Mouse (Mus musculus): ENCODE measurements at regions not wholly inside any gene's neighbourhood (a gene's known extent, or its start where the extent isn't known, plus 50 kb on each side); places are given as distances from the start of the nearest gene placed in this dataset.
A peak's percentile ranks its signal among the peaks of the same experiment; 100 is the strongest.

DNA sequence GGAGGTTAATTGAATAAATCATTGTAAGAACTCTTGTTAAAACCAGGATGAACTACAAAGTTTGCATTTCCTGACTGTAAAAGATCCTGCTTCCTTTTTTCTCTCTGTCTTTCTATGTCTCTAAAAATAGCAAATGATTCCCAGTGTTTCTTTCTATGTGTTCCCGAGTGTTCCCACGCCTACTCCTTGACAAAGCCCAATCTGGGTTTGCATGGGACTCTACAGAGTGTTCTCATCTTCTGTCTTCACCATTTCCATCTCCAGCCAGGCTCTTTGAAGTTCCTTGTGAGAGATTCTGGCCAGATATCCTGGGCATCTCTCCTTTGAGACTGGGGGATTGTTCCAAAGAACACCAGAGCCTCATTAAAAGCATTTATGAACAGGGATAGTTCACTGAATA lies 285.0 kb downstream of the Insig2 start:
- no peak for DNase-seq (ENCODE audit: low spot score in 2 of 2)

DNA sequence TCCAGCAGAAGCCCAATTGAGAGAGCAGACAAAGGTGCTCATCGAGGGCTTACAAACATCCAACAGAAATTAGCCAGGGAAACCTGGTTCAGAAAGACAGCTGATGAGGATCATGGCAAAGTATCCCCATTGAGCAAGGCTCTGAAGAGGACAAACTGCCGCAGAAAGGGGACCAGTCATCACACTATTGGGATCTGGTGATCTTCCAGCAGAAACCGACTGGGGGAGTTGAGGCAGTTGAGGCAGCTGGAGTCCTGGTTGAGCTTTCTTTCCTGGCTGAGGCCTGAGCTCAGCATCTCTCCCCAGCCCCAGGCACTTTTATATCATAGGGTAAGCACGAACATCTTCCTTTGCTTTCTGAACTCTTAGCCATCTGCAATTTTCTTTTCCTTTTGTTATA lies 282.7 kb downstream of the Insig2 start:
- no peak for DNase-seq (ENCODE audit: low spot score in 2 of 2)

DNA sequence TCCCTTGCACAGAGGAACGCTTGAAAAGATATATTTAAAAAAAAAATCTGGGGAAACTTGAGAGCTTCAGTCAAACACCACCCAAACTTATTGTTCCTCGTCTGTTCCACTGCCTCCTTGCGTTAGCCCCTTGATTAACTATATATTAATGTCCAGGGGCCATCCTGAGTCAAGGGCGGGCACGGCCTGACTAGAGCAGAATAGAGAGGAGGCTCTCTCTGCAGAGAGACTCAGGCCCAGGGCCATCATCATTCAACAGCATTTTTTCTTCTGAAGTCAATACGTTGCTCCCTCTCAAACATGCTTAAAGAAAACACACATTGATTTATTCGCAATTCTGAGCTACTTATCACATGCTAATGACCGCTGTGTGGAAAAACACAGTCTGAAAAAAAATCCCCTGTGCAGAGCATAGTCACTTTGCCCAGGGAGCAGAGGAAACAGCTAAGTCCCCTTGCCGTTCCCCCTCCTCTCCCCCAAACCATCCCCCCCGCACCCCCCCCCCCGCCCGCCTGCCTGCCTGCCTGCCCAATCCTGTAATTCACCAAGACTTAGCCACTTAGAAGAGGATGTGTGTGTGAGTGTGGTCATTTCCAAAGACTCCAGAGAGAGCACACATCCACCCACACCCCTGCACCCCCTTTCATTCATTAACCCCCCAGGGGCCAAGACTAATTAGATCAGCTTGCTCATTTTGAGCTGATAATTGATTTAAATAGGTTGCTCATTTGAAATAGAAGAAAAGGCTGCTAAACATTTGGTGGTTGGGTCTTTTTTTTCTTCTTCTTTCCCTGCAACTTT lies 281.5 kb downstream of the Insig2 start:
- no peak for DNase-seq (ENCODE audit: low spot score in 2 of 2)

DNA sequence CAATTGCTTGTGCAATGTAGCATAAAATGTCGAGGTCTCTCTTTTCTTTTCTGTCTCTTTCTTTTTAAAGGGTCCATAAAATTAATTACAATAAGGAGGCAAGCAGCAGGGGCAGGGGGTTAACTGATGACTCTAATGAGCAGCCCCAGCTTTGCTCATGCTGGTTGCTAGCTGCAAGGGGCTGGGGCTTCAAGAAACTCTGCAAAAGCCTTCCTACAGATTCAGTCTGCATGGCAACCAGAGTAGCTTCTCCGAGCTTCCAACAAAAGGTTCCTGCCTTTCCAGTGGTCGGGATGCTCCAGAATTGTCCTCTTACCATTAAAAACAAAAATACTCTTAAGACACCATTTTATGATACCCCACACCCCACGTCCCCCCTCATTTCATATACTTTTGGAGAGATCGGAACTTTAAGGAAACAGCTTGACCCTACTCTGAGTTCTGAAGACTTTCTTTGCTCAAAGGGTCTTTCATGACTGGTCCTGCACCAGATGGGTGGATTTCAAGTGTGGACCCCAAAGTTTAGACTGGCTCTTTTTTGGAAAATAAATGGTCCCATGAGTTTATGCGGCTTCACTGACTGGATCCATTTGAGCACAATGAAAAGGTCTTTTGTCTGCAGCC lies 280.8 kb downstream of the Insig2 start:
- no peak for DNase-seq (ENCODE audit: low spot score in 2 of 2)

DNA sequence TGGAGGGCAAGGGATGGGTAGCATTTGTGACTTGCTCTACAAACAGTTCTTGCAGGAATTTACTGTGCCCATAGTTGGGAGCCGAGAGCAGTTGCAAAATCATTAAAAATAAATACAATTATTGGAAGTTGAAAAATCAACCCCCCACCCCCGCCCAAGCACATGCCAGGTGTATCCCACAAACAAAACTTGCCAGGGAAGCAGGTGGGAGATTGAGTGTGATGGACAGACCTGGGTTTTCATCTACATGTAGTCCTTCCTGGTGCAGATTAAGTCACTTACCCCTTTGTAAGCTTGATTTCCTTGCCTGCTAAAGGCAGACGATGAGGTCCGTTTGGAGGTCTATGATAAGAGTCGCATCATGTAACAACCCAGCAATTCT lies 280.3 kb downstream of the Insig2 start:
- no peak for DNase-seq (ENCODE audit: low spot score in 2 of 2)

DNA sequence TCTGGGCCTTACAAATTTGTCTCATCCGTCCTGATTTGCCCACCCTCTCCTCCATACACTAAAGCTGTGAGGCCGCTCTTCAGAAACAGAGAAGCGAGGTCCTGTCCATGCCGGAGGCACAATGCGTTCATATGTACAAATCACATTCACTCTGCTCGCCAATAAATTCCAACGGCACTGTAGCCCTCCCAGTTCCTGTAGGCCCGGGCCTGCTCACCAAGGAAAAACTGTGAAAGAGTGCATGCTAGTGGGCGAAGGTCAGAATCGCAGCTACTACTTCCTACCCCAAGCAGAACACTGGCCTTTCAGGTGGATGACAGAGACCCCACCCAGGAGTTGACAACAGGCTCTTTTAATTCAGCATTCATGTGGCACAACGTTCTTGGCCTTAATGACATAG lies 278.7 kb downstream of the Insig2 start:
- DNase-seq (ENCODE audit: low spot score in 2 of 2) = no peak

DNA sequence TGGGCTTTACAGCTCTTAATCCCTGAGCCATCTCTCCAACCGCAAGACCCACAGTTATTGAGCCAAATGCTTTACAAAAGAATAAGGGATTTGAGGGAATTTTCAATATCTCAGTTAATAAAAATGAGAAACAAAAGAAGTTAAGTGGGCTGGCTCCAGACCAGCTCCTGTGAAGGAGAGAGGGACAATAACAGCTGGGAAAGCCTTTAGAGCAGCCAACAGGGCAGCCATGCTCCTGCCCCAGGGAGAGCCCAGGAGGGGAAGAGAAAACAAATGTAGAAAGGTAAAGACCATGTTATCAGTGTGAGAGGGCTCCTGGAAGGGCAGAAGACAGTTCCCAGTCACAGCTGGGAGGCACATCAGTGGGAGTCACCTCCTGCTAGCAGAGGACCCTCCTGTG lies 257.8 kb downstream of the Insig2 start:
- no peak for DNase-seq (ENCODE audit: low spot score in 2 of 2)

DNA sequence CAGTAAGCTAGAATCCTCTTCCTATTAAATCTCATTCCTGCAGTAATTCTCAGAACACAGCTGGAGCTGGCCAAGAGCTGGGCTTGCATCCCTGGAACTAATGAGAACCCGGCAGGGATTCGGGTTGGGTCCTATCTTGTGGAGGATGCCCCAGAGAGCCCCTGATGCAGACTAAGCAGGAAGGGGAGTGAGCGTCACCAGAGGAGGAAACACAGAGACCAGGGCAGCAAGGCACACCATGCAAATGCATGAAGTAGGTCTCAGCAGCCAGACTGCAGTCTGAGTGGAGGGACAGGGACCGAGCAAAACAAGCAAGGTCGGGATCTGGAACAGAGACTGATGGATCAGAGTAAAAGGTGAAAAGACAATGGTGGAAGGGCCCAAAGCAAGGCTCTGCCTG lies 249.6 kb downstream of the Insig2 start:
- no peak for DNase-seq (ENCODE audit: low spot score in 2 of 2)

DNA sequence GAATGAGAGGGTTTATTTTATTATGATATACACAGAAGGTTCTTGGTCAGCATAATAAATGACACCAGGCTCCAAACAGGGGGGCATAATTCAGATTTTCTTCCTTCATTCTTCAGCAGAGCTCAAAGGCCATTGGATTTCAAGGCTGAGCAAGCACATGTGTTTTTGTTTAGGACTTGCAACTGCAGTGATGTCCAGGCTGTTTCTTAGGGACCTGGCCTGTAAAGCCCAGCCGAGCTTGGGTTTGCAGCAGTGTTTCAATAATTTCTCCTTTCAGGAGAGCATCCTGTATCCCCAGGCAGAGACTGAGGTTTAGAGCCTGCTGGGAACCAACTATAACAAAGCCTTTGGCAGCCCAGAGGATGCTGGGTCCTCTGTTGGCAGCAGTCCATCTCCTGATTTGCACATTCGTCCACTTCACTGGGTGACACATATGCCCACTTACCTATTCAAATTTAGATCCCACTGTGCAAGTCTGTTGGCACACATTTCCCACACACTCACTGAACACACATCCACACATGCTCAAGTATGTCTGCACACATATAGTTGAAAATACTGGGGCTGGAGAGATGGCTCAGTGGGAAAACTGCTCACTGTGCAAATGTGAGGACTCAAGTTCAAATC lies 247.2 kb downstream of the Insig2 start:
- DNase-seq (ENCODE audit: low spot score in 2 of 2) = peak in 1 of 2 experiments; percentile 12

DNA sequence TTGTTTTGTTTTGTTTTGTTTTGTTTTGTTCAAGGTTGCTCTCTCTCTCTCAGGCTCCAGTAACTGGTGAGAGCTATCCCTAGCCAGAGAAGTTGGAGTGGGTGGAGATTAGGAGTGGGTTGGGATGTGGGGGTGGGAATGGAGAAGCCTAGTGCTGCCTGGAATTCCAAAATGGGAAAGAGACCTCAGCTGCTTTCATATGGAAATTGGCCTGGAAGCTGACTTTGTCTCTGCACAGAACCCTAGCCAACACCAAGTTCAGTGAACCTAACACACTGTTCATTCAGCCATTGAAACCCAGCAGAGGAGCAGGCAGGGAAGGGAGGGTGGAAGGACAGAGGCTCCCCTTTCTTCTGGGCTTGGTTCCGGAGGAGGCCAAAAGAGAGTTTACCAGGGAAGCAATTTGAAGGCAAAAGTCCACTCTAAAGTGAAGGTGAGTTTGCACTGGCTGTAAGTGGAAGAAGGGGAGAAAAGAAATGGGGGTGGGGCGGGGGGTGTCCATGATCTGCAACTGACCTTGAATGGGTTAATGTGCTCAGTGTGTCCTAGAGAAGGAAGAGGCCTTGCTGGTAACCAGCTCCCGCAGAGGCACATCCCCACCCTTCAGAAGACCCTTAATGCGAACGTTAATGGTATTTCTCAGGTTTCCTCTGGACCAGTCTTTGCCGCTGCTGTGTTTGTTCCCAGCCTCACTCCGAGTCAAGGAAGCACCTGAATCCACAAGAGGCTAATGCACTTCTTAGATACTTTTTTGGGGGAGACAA lies 245.1 kb downstream of the Insig2 start:
- peak in 1 of 2 experiments; percentile 41 for DNase-seq (ENCODE audit: low spot score in 2 of 2)

DNA sequence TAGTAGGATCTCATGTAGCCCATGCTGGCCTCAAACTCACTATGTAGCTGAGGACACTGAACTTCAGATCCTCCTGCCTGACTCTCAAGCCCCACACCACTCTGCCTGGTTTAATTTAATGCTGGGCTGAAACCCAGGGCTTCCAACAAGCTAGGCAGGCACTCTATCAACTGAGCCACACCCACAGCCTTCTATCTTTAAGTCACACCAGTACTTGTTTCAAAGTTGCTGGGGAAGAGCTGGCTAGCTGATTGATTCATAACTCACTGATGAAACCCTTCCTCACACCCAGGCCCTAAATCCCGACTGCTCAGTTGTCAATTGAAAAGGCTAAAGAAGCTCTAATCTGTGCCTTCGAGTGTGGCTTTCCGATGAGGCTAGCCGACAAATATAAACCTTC lies 241.8 kb downstream of the Insig2 start:
- DNase-seq (ENCODE audit: low spot score in 2 of 2) = no peak

DNA sequence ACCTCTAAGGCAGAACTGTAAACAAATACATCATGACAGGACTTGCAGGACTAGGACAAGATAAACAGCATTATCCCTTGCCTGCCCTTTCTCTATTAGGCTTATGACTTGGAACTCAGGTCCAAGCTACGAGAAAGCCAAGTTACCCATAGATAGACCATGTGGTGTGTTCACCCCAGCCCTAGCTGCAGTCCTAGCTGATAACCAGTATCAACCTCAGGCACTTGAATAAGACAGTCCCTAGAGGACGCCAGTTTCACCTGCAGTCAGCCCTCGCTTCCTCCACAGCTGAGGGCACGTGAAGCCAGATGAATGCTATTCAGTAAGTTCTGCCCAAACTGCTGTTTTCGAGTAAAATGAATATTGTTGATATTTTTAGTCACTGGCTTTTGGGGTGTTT lies 239.5 kb downstream of the Insig2 start:
- no peak for DNase-seq (ENCODE audit: low spot score in 2 of 2)

DNA sequence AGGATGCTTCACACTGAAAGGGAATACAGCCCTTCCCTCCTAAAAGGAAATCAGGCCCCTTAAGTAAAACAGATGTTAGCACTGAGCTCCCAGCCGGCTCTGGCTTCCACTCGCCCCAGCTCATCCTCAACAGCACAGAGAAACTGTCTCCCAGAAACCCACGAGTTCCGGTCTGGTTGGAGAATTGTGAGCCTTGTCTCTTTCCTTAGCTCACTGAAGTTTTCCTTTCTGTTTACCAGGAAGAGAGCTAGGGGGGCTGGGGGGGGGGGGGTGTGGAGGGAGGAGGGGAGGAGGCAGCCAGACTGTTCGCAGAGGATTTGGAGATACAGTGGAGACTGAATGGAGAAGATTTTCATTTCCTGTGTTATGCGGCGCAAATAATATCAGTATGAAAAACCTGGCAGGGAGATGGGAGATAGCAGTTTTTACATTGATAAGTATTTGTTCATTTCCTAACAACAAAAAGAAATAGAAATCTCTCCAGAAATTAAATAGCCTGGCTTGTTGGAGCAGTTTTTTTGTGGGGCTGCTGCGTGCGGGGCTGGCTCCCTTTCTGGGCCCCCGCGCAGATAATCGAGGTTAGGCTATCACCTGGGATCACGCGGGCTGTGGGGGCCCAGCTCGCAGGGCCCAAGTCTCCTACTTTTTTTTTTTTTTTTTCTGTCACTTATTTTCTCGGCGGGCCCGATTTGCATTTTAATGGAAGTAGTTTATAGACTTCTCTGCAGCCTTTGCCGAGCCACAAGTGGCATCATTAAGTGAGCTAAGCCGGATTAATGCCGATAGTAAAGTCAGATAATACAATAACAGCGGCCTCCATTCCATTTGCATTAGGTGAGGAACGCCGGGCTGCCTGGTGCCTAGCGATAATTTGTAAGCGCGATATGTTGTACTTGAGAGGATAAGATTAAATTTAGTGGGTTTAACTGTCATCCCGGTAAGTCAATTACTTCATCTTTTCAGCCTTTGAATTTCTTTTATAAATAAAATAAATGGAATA lies 235.5 kb downstream of the Insig2 start:
- peak in 1 of 2 experiments; percentile 9 for DNase-seq (ENCODE audit: low spot score in 2 of 2)

DNA sequence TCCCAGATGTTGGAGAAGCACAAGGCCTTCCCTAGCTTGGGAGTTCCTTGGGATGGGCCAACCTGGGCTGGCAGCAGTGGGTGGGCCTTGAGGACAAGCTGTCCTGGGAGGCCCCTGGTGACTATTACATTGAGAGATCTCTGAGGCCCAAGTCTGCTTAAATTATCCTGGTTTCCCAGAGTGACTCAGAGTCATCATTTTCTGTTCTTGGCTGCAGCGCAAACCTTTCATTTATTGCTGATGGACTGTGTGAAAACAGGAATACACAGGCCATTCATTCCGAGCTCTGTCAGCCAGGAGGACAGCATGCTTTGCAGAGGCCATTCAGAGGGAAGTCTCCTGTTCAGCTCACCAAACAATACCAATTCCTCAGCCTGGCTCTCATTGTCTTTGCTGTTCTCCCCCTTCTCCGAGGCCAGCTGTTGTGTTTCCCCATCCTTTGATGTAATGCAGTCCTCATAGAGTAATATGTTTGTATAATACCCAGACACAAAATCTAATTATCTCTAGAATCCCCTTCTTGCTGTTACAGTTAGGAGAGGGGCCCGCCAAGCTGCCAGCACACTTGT lies 220.5 kb downstream of the Insig2 start:
- DNase-seq (ENCODE audit: low spot score in 2 of 2) = no peak

DNA sequence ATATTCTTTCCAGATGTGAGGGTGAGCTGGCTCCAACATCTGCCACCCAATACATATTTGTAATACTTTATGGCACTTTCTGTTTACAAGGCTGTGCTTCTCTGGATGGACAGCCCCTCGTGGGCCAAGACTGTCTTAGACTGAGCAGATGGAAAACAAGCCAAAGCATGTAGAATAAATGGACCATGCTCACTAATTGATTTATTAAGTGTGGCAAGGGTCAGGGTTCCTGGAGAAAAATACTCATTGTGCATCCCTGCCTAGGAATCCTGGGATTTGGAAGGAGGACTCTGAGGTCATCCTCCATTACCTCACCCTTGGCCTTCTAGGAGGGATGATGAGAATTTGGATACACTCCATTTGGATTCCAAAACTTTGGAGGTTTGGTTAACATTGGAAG lies 219.9 kb downstream of the Insig2 start:
- no peak for DNase-seq (ENCODE audit: low spot score in 2 of 2)

DNA sequence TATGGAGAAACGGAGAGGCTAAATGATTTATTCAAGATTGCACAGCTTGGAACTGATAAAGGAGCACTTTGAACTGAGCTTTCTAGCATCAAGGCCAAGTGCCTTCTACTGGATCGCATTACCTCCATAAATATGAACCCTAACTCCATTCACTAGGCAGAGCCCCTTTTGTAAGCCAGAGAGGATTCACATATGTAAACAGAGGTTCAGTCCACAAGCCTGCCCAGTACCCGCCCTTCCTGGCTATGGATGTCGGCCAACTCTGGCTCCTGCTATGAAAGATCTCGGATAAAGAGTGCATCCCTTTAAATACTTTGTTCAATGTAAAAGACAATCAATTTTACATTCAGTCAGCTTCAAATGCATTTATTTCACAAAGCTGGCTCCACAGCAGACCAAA lies 215.8 kb downstream of the Insig2 start:
- DNase-seq (ENCODE audit: low spot score in 2 of 2) = no peak

DNA sequence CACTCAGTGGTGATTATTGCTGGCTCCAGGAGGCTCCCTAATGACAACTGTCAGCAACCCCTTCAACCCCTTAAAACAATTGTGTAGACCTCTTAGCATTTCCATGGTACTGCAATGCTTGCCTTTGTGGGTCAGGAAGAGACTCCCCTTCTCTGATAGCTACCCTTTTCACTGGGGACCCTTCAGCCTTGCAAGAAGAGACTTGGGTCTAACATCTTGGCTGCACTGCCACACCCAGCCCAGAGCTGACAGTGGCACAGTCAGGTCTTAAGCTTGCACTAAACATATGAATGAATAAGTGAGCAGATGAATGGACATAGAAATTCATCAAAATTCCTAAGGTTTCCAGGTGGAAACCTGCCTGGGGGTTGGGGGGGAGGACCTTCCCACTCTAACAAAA lies 209.0 kb downstream of the Insig2 start:
- no peak for DNase-seq (ENCODE audit: low spot score in 2 of 2)

DNA sequence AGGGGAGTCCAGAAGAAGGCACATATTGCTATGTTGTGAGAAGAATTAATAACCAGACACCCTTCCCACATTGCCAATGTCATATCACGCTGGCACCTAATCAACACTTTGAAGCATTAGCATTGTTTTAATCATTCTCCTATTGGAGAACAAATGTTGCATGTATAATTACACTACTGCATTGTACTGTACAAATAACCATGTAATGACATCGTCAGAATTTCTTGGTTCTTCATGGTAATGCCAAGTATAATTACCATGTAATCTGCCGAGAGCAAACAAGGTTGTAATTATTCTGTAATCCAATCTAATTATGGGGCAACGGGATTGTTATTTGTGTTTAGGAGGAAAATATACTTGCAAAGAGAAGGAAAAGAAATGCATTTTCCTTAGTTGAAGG lies 196.1 kb downstream of the Insig2 start:
- no peak for DNase-seq (ENCODE audit: low spot score in 2 of 2)

DNA sequence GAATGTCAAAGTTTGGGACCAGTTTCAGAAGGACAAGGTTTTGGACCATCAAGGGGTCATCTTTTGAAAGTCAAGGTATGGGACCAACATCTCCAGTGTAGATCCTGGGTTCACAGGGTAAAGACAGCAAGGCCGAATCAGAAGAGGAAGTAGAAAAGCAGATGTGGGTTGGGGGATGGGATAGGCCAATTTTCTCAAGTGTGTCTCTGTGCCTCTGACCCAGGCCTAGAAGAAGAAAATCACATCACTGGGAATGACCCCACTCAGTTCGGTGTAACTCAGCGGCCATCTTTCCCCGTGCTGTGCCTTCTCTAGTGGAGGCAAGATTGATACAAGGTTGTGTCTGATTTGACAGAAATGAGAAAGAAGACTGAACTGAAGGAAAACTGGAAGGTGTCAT lies 195.5 kb downstream of the Insig2 start:
- DNase-seq (ENCODE audit: low spot score in 2 of 2) = no peak

DNA sequence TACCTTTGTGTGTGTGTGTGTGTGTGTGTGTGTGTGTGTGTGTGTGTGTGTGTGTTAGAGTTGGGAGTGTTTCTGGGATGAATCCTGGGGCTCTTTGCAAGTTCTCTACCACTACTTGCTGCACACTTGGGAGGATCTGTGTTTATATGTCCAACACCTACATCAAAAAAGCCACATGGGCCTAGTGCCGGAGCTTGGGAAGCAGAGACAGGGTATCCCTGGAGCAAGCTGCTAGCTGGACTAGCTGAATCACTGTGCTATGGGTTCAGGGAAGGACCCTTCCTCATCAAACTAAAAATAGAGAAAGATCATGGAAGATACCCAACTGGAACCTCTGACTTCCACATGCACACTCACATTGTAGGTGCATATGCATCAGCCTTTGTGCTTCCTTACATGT lies 187.4 kb downstream of the Insig2 start:
- no peak for DNase-seq (ENCODE audit: low spot score in 2 of 2)

DNA sequence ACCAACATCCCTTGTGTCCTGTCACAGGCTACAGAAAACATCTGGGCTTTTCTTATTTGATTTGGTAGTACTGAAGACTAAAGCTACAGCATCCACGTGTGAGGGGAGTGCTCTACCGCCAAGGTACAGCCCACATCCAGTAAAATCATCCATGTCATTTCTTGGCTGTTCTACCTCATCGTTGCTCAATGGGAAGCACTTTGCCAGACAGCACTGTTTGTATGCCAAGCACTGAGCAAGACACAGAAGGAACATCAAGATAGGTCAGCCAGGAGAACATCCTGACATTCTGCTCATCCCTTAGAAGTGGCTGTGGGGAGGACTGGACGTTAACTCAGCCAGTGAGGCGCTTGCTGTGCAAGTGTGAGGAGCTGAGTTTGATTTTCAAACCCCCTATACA lies 178.9 kb downstream of the Insig2 start:
- no peak for DNase-seq (ENCODE audit: low spot score in 2 of 2)
